Mouse (Mus musculus) myocyte (in vitro differentiated cells): ENCODE results near the gene Stbd1. TPM values are rescaled to one million over a fixed set of nuclear protein-coding genes. Genes with fewer than 3 reads are reported as not detected.

Source experiments
- H3K27me3 ChIP-seq: one replicate; pipeline ENCODE4 v1.6.1; 2011; ENCODE audit not compliant: control insufficient read depth, insufficient read depth, insufficient read length
- H3K36me3 ChIP-seq: one replicate; pipeline ENCODE4 v1.6.1; 2011; ENCODE audit not compliant: control insufficient read depth, insufficient read depth
- H3K4me2 ChIP-seq: one replicate; pipeline ENCODE4 v1.6.1; 2011; ENCODE audit warnings: low read depth, control low read depth
- H3K4me3 ChIP-seq: one replicate; pipeline ENCODE4 v1.5.1; 2011; ENCODE audit warnings: mild to moderate bottlenecking, control low read depth, moderate library complexity
- H3K79me2 ChIP-seq: one replicate; pipeline ENCODE4 v1.6.1; 2011; ENCODE audit not compliant: control insufficient read depth, insufficient read depth
- H3ac ChIP-seq: one replicate; pipeline ENCODE4 v1.6.1; 2011; ENCODE audit not compliant: control insufficient read depth, insufficient read length
- CEBPB ChIP-seq: IDR thresholded peaks from 2 replicates; pipeline ENCODE4 v1.6.1; 2011; ENCODE audit warnings: mild to moderate bottlenecking, moderate library complexity; ENCODE audit not compliant: poor library complexity, insufficient read depth, severe bottlenecking
- E2F4 ChIP-seq: IDR thresholded peaks from one replicate; pipeline ENCODE4 v1.6.1; 2011; ENCODE audit warnings: mild to moderate bottlenecking, control low read depth, moderate library complexity; ENCODE audit not compliant: insufficient read depth
- MAX ChIP-seq: IDR thresholded peaks from one replicate; pipeline ENCODE4 v1.6.1; 2011; ENCODE audit warnings: low read depth, mild to moderate bottlenecking, control low read depth
- MYOD1 ChIP-seq, 3 experiments: IDR thresholded peaks; one replicate each; pipeline ENCODE4 v1.6.1; 2011; ENCODE audit warnings: control low read depth in 2 of 3, low read depth in 2 of 3, mild to moderate bottlenecking in 2 of 3, moderate library complexity in 1 of 3; ENCODE audit not compliant: insufficient read length in 2 of 3, control insufficient read depth in 1 of 3
- MYOG ChIP-seq, 3 experiments: IDR thresholded peaks; one replicate each; pipeline ENCODE4 v1.6.1; 2011; ENCODE audit warnings: control low read depth in 2 of 3, low read depth in 2 of 3, mild to moderate bottlenecking in 2 of 3; ENCODE audit not compliant: insufficient read length in 2 of 3, control insufficient read depth in 1 of 3, insufficient read depth in 1 of 3
- POLR2A ChIP-seq: IDR thresholded peaks from one replicate; pipeline ENCODE4 v1.6.1; 2011; ENCODE audit warnings: low read depth, mild to moderate bottlenecking, control low read depth, moderate library complexity; ENCODE audit not compliant: insufficient read length
- POLR2AphosphoS2 ChIP-seq: IDR thresholded peaks from one replicate; pipeline ENCODE4 v1.6.1; 2011; ENCODE audit warnings: low read depth, control low read depth; ENCODE audit not compliant: insufficient read length
- REST ChIP-seq: IDR thresholded peaks from one replicate; pipeline ENCODE4 v1.6.1; 2011; ENCODE audit warnings: mild to moderate bottlenecking, control low read depth, moderate library complexity; ENCODE audit not compliant: insufficient read depth, insufficient read length
- SRF ChIP-seq: IDR thresholded peaks from one replicate; pipeline ENCODE4 v1.6.1; 2011; ENCODE audit warnings: low read depth; ENCODE audit not compliant: control insufficient read depth, insufficient read length
- TCF12 ChIP-seq: IDR thresholded peaks from one replicate; pipeline ENCODE4 v1.6.1; 2011; ENCODE audit warnings: mild to moderate bottlenecking, control low read depth; ENCODE audit not compliant: poor library complexity, insufficient read depth, severe bottlenecking
- TCF3 ChIP-seq: IDR thresholded peaks from one replicate; pipeline ENCODE4 v1.6.1; 2011; ENCODE audit warnings: low read depth, control low read depth; ENCODE audit not compliant: insufficient read length
- USF1 ChIP-seq: IDR thresholded peaks from one replicate; pipeline ENCODE4 v1.6.1; 2011; ENCODE audit warnings: low read depth, mild to moderate bottlenecking, control low read depth, moderate library complexity
- polyA plus RNA-seq: library from polyadenylated mRNA; unstranded; fragments of >200 nt; fragmentation: generic; extraction: Trizol; gene quantifications from one replicate; pipeline ENCODE4 v1.2.1, GENCODE M21; 2012; ENCODE audit warnings: missing spikeins

The Stbd1 gene
- polyA plus RNA-seq, 1 experiment: 203 TPM

GRCm38 (mm10) chr5:92555905-92556304, 46.9 kb upstream of the Stbd1 start:
- H3K4me2 ChIP-seq: no peak overlapping the region
- peaks cover 15% of the 10 kb centered on the region for H3K27me3 ChIP-seq
- H3K36me3 ChIP-seq: no peaks in the 10 kb centered on the region
- TF ChIP-seq CEBPB (no peak), TCF12 (no peak), POLR2A (no peak), SRF (no peak), POLR2AphosphoS2 (no peak), USF1 (no peak), MYOD1 (IDR thresholded peaks at IDR 0.05; ENCODE audit: control insufficient read depth in 1 of 3, insufficient read length in 2 of 3, low read depth in 2 of 3) (no peak), MYOG (IDR thresholded peaks at IDR 0.05; ENCODE audit: control insufficient read depth in 1 of 3, insufficient read depth in 1 of 3, insufficient read length in 2 of 3, low read depth in 2 of 3) (no peak), MAX (no peak), REST (no peak), TCF3 (no peak), E2F4 (no peak)
- no peak overlapping the region for H3ac ChIP-seq
- no peak overlapping the region for H3K4me3 ChIP-seq
- H3K79me2 ChIP-seq: no peaks in the 10 kb centered on the region

- no peaks in the 10 kb centered on the region for H3K36me3 ChIP-seq
Measured at GRCm38 (mm10) chr5:92557508-92557907, 45.3 kb upstream of the Stbd1 start.

GRCm38 (mm10) chr5:92560201-92560600, 42.6 kb upstream of the Stbd1 start:
- Histone ChIP-seq H3K36me3 (no peaks in the 10 kb centered on the region), H3K27me3 (peaks cover 15% of the 10 kb centered on the region), H3K4me3 (no peak overlapping the region), H3K4me2 (no peak overlapping the region), H3ac (no peak overlapping the region), H3K79me2 (no peaks in the 10 kb centered on the region)
- no peak for TF ChIP-seq REST
- TF ChIP-seq MYOG (IDR thresholded peaks at IDR 0.05; ENCODE audit: control insufficient read depth in 1 of 3, insufficient read depth in 1 of 3, insufficient read length in 2 of 3, low read depth in 2 of 3): no peak
- no peak for TF ChIP-seq TCF12
- no peak for TF ChIP-seq MAX
- no peak for TF ChIP-seq SRF
- no peak for TF ChIP-seq POLR2A
- TF ChIP-seq TCF3: no peak
- TF ChIP-seq CEBPB: no peak
- TF ChIP-seq USF1: no peak
- TF ChIP-seq MYOD1 (IDR thresholded peaks at IDR 0.05; ENCODE audit: control insufficient read depth in 1 of 3, insufficient read length in 2 of 3, low read depth in 2 of 3): no peak
- TF ChIP-seq POLR2AphosphoS2: no peak
- no peak for TF ChIP-seq E2F4

More at GRCm38 (mm10) chr5:92557508-92557907, 45.3 kb upstream of the Stbd1 start:
- Histone ChIP-seq H3K4me2 (no peak overlapping the region), H3K79me2 (no peaks in the 10 kb centered on the region), H3K27me3 (peaks cover 15% of the 10 kb centered on the region), H3K4me3 (no peak overlapping the region), H3ac (no peak overlapping the region)
- no peak for TF ChIP-seq POLR2AphosphoS2
- TF ChIP-seq SRF: no peak
- TF ChIP-seq TCF12: no peak
- TF ChIP-seq USF1: no peak
- no peak for TF ChIP-seq MAX
- TF ChIP-seq CEBPB: no peak
- TF ChIP-seq E2F4: no peak
- TF ChIP-seq MYOG (IDR thresholded peaks at IDR 0.05; ENCODE audit: control insufficient read depth in 1 of 3, insufficient read depth in 1 of 3, insufficient read length in 2 of 3, low read depth in 2 of 3): no peak
- no peak for TF ChIP-seq POLR2A
- TF ChIP-seq TCF3: no peak
- TF ChIP-seq REST: no peak
- TF ChIP-seq MYOD1 (IDR thresholded peaks at IDR 0.05; ENCODE audit: control insufficient read depth in 1 of 3, insufficient read length in 2 of 3, low read depth in 2 of 3): no peak

- Histone ChIP-seq H3K4me3 (no peak overlapping the region), H3ac (no peak overlapping the region), H3K27me3 (peaks cover 15% of the 10 kb centered on the region), H3K79me2 (no peaks in the 10 kb centered on the region), H3K4me2 (no peak overlapping the region), H3K36me3 (no peaks in the 10 kb centered on the region)
- no peak for TF ChIP-seq REST
- TF ChIP-seq TCF12: no peak
Measured at GRCm38 (mm10) chr5:92562002-92562401, 40.8 kb upstream of the Stbd1 start.

- TF ChIP-seq POLR2AphosphoS2 (no peak), CEBPB (no peak), E2F4 (no peak), TCF3 (no peak), MYOD1 (IDR thresholded peaks at IDR 0.05; ENCODE audit: control insufficient read depth in 1 of 3, insufficient read length in 2 of 3, low read depth in 2 of 3) (no peak), REST (no peak), MAX (no peak), POLR2A (no peak), TCF12 (no peak), SRF (no peak), USF1 (no peak), MYOG (IDR thresholded peaks at IDR 0.05; ENCODE audit: control insufficient read depth in 1 of 3, insufficient read depth in 1 of 3, insufficient read length in 2 of 3, low read depth in 2 of 3) (no peak)
Measured at GRCm38 (mm10) chr5:92571232-92571631, 31.6 kb upstream of the Stbd1 start.

More at GRCm38 (mm10) chr5:92571232-92571631, 31.6 kb upstream of the Stbd1 start:
- H3ac ChIP-seq: no peak overlapping the region
- H3K4me3 ChIP-seq: no peak overlapping the region
- H3K27me3 ChIP-seq: no peaks in the 10 kb centered on the region
- H3K79me2 ChIP-seq: no peaks in the 10 kb centered on the region
- H3K4me2 ChIP-seq: no peak overlapping the region
- no peaks in the 10 kb centered on the region for H3K36me3 ChIP-seq
